Mouse (Mus musculus) CD4-positive helper T cell, adult 2 months (primary cell): ENCODE results near the gene Pafah1b2.

ENCODE experiments used
- DNase-seq: peaks from one replicate; pipeline ENCODE4 v3.0.0-alpha.2; 2012; ENCODE audit warnings: low read depth, missing footprints, low spot score

Pafah1b2 gene

GRCm38 (mm10) chr9:46012091-46013008, at the start of gene Pafah1b2, which contains the start of gene Sik3:
Gene Pafah1b2, minus strand, starts transcription at chr9:46012690.
Gene Sik3, plus strand, starts transcription at chr9:46012820.
- DNase-seq, result peak; percentile 96

- DNase-seq, result no peak
These were observed 49.4 kb upstream of the Pafah1b2 start for GRCm38 (mm10) chr9:46061696-46062425.

GRCm38 (mm10) chr9:46060249-46060648, 47.8 kb upstream of the Pafah1b2 start:
- DNase-seq, result no peak

GRCm38 (mm10) chr9:46058065-46058464, 45.6 kb upstream of the Pafah1b2 start:
- DNase-seq, result no peak

- no peak for DNase-seq
These were observed 40.6 kb upstream of the Pafah1b2 start for GRCm38 (mm10) chr9:46053014-46053666.

GRCm38 (mm10) chr9:46050203-46050602, 37.7 kb upstream of the Pafah1b2 start:
- DNase-seq, result no peak

- no peak for DNase-seq
These were observed 37.0 kb upstream of the Pafah1b2 start for GRCm38 (mm10) chr9:46049525-46049924.

- peak; percentile 43 for DNase-seq
These were observed 34.4 kb upstream of the Pafah1b2 start for GRCm38 (mm10) chr9:46046724-46047517.

- no peak for DNase-seq
These were observed 31.1 kb upstream of the Pafah1b2 start for GRCm38 (mm10) chr9:46043626-46044025.

GRCm38 (mm10) chr9:46042387-46042786, 29.9 kb upstream of the Pafah1b2 start:
- DNase-seq, result no peak

GRCm38 (mm10) chr9:46041186-46041585, 28.7 kb upstream of the Pafah1b2 start:
- no peak for DNase-seq

GRCm38 (mm10) chr9:46038786-46039185, 26.3 kb upstream of the Pafah1b2 start:
- DNase-seq, result no peak

- no peak for DNase-seq
These were observed 24.4 kb upstream of the Pafah1b2 start for GRCm38 (mm10) chr9:46036881-46037280.

GRCm38 (mm10) chr9:46035290-46035871, 22.9 kb upstream of the Pafah1b2 start:
- no peak for DNase-seq

GRCm38 (mm10) chr9:46033862-46034261, 21.4 kb upstream of the Pafah1b2 start:
- no peak for DNase-seq

GRCm38 (mm10) chr9:46033058-46033457, 20.6 kb upstream of the Pafah1b2 start:
- no peak for DNase-seq

- DNase-seq, result no peak
These were observed 19.7 kb upstream of the Pafah1b2 start for GRCm38 (mm10) chr9:46032190-46032589.

GRCm38 (mm10) chr9:46030968-46031367, 18.5 kb upstream of the Pafah1b2 start:
- DNase-seq, result no peak

- DNase-seq, result no peak
These were observed 17.7 kb upstream of the Pafah1b2 start for GRCm38 (mm10) chr9:46030184-46030583.

- no peak for DNase-seq
These were observed 17.0 kb upstream of the Pafah1b2 start for GRCm38 (mm10) chr9:46029534-46029933.

- DNase-seq, result no peak
These were observed 15.5 kb upstream of the Pafah1b2 start for GRCm38 (mm10) chr9:46027994-46028393.
